Mouse (Mus musculus): ENCODE measurements around the gene Cysrt1. TPM values are rescaled to one million over a fixed set of nuclear protein-coding genes. Genes with fewer than 3 reads are reported as not detected.
A peak's percentile ranks its signal among the peaks of the same experiment; 100 is the strongest.

The Cysrt1 gene
- polyA plus RNA-seq, 1 experiment from 2014 or later, result 0.75 TPM

DNA sequence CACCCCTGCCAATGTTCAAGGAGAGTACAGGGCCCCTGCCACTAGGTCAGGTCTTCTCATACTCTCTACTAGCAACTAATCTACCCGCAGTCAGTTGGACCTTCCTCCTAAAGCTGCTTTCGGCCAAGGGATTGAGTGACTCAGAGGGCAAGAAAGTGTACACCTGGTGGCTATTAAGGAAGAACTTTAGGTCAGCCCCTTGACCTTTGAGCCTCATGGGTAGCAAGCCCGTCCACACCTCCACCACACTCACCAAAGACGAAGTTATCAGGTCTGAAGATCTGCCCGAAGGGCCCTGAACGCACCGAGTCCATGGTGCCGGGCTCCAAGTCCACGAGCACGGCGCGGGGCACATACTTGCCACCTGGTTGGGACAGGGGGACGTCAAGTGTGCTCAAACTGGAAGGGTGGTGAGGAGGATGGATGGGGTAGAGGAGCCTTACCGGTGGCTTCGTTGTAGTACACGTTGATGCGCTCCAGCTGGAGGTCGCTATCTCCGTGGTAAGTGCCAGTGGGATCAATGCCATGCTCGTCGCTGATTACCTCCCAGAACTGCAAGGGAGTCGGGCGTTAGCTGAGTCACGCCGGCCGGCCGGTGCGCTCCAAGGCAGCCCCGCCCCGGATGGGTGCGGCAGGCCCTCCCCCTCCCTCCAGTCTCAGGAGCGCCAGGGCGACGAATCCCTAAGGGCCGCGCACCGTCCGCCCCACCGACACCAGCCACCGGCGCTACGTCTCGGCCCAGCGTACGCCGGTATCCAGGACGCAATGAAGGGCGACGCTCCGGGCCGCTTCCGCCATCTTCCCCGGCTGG lies 18.4 kb downstream of the Cysrt1 start:
- peak; percentile 47 for ATAC-seq (replicated peaks; ENCODE audit: low FRiP score, low read depth)

DNA sequence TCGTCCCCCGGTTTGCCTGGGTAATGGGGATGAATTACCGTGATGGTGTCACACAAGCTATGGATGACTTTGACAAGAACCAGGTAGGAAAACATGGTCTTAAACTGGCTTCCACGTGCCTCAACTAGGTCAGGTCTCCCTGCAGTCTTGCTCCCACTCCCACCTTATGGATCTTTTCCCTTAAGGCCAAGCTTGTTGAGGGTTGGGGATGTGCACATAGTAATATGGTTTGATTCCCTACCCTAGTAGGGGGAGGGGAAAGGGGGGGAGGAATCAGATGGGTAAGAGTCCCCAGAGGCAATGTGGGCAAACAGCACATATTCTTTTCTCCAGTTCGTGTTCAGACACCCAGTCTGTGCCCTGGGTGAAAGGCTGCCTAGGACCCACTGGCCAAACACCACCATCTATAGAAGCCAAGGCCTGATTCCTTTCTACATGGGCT lies 20.9 kb downstream of the Cysrt1 start:
- H3K4me1 ChIP-seq (replicated peaks; ENCODE audit: insufficient read depth, low read length), result peaks cover 6% of the 10 kb centered on the region
- ATAC-seq (replicated peaks; ENCODE audit: low FRiP score, low read depth), result no peak
- H3K27me3 ChIP-seq (ENCODE audit: insufficient read depth, low read length), result no peaks in the 10 kb centered on the region
- H3K9me3 ChIP-seq (replicated peaks; ENCODE audit: low read length), result no peaks in the 10 kb centered on the region
- no peak for DNase-seq (ENCODE audit: low spot score)
- H3K27ac ChIP-seq, result no peak overlapping the region
- 72% methylated on average over 5 of the region's 5 CpGs for WGBS
- no peak overlapping the region for H3K4me3 ChIP-seq (replicated peaks; ENCODE audit: low read depth, low read length)
- no peak for TF ChIP-seq CTCF (IDR thresholded peaks at IDR 0.05; ENCODE audit: low read depth)
- no peak overlapping the region for H3K4me2 ChIP-seq (ENCODE audit: low read length)
- H3K9ac ChIP-seq (ENCODE audit: low read depth, low read length), result no peak overlapping the region
- H3K36me3 ChIP-seq (ENCODE audit: insufficient read depth, low read length), result 0 out of 2 replicates have a peak, but pooled peaks cover 4% of the 10 kb centered on the region

More for the DNA sequence above, 18.4 kb downstream of the Cysrt1 start:
- WGBS, result 2% methylated on average over 52 of the region's 53 CpGs
- Histone ChIP-seq H3K9me3 (replicated peaks; ENCODE audit: low read length) (no peaks in the 10 kb centered on the region), H3K27me3 (ENCODE audit: insufficient read depth, low read length) (no peaks in the 10 kb centered on the region), H3K4me1 (replicated peaks; ENCODE audit: insufficient read depth, low read length) (peaks cover 15% of the 10 kb centered on the region), H3K4me2 (ENCODE audit: low read length) (peak overlapping the region; percentile 91), H3K9ac (ENCODE audit: low read depth, low read length) (peak overlapping the region; percentile 89), H3K4me3 (replicated peaks; ENCODE audit: low read depth, low read length) (peak overlapping the region; percentile 83), H3K36me3 (ENCODE audit: insufficient read depth, low read length) (0 out of 2 replicates have a peak, but pooled peaks cover 4% of the 10 kb centered on the region), H3K27ac (peak overlapping the region; percentile 97)
- no peak for TF ChIP-seq CTCF (IDR thresholded peaks at IDR 0.05; ENCODE audit: low read depth)
- DNase-seq (ENCODE audit: low spot score), result peak; percentile 77

DNA sequence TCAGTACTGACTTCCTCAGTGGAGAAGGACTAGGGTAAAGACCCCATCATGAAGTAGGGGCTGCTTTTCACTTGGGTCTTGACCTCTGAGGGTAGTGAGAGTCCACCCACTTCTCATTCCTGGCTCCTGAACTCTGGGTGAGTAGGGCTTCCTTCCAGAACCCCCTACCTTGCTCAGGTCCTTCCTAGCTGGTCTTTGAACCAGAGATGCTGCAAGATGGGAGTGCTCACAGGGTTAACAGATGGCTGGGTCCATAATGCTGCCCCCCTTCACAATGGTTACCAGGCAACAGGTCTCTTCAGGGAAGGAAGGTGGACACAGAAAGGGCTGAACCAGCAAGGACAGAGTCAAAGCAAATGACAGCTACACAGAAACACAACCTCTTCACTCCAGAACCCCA lies 23.8 kb downstream of the Cysrt1 start, which contains the start of gene Fam166a:
TSS of gene Fam166a (plus strand) at position 301 of the 400 bp plus-strand sequence.
- ATAC-seq (replicated peaks; ENCODE audit: low FRiP score, low read depth) (no peak), DNase-seq (ENCODE audit: low spot score) (no peak)
- TF ChIP-seq CTCF (IDR thresholded peaks at IDR 0.05; ENCODE audit: low read depth), result no peak
- Histone ChIP-seq H3K4me2 (ENCODE audit: low read length) (no peak within 1 kb of the TSS), H3K4me1 (replicated peaks; ENCODE audit: insufficient read depth, low read length) (no peaks in the 10 kb centered on the region), H3K27ac (no peak within 1 kb of the TSS), H3K4me3 (replicated peaks; ENCODE audit: low read depth, low read length) (no peak within 1 kb of the TSS), H3K36me3 (ENCODE audit: insufficient read depth, low read length) (0 out of 2 replicates have a peak, but pooled peaks cover 4% of the 10 kb centered on the region), H3K27me3 (ENCODE audit: insufficient read depth, low read length) (no peaks in the 10 kb centered on the region), H3K9me3 (replicated peaks; ENCODE audit: low read length) (no peaks in the 10 kb centered on the region), H3K9ac (ENCODE audit: low read depth, low read length) (no peak within 1 kb of the TSS)

DNA sequence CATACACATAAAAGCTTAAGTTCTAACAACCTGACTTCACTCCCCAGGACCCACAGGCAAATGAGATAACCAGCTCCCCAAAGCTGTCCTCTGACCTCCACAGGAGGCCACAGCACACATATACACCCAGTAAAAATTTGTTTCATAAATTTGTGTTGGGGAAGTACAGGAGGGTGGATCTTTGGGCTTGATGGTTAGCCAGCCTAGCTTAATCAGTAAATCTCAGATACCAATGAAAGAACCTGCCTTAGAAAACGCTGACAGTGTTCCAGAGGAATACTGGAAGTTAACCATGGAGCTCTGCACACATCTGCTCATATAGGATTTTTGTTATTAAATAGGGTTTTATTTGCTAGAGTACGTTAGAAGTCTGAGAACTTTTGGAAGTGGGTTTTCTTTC lies 24.6 kb downstream of the Cysrt1 start:
- H3K4me1 ChIP-seq (replicated peaks; ENCODE audit: insufficient read depth, low read length), result no peaks in the 10 kb centered on the region
- no peak overlapping the region for H3K4me3 ChIP-seq (replicated peaks; ENCODE audit: low read depth, low read length)
- H3K27ac ChIP-seq, result no peak overlapping the region
- H3K36me3 ChIP-seq (ENCODE audit: insufficient read depth, low read length), result 0 out of 2 replicates have a peak, but pooled peaks cover 4% of the 10 kb centered on the region
- no peak overlapping the region for H3K4me2 ChIP-seq (ENCODE audit: low read length)
- no peak for ATAC-seq (replicated peaks; ENCODE audit: low FRiP score, low read depth)
- no peak overlapping the region for H3K9ac ChIP-seq (ENCODE audit: low read depth, low read length)
- no peaks in the 10 kb centered on the region for H3K27me3 ChIP-seq (ENCODE audit: insufficient read depth, low read length)
- no peak for DNase-seq (ENCODE audit: low spot score)
- no peaks in the 10 kb centered on the region for H3K9me3 ChIP-seq (replicated peaks; ENCODE audit: low read length)
- 56% methylated on average over 2 of the region's 2 CpGs for WGBS
- TF ChIP-seq CTCF (IDR thresholded peaks at IDR 0.05; ENCODE audit: low read depth), result no peak

DNA sequence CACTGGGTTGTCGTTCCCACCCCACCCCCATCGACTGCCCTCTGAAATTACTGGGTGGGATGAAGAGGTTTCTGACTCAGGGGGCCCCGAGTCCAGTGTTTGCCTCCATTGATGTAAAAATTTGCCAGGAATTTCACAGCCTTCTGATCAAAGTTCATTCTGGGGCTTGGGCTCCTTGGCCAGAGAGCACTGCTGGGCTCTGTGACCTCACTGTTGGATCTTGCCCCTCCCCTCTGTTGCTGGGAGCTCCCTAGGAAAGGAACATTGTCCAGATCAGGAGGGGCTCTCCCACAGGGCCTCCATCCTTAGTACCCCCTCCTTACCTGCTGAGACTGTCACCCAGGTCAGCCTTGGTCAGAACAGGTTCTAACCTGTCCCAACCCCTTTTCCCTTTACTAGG lies 27.8 kb downstream of the Cysrt1 start, which contains the start of gene Stpg3:
TSS of gene Stpg3 (minus strand) at position 194 of the 400 bp plus-strand sequence.
- DNase-seq (ENCODE audit: low spot score), result peak; percentile 13
- 0 out of 2 replicates have a peak, but pooled peaks have one; percentile 47 for ATAC-seq (replicated peaks; ENCODE audit: low FRiP score, low read depth)
- 52% methylated on average over 3 of the region's 3 CpGs for WGBS

DNA sequence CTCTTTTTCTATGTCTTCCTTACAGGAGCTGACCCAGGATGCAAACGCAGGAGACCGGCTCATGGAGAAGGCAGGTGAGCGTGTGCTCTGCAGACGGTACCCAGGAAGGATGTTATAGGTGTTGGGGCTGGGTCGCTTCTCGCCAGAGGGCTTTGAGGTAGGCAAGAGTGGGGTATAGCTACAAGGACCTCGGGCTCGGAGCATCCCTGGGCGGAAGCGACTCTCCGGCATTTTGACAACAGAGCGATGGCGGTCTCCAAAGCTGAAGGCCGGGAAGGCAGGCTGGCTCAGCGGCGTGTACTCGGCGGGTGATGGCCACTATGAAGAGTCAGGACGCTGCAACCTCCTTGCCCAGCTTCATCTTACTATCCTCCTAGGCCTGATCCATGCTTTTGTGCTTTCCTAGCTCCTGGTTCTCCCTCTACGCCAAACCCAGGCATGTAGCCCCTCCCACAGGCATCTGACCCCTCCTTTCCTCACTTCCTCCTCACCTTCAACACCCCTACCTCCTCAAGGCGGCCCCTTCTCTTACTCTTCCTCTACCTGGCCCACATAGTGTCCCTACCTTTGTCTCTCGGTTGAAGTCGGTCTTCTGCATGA lies 28.9 kb downstream of the Cysrt1 start:
- Histone ChIP-seq H3K27me3 (ENCODE audit: insufficient read depth, low read length) (no peaks in the 10 kb centered on the region), H3K4me3 (replicated peaks; ENCODE audit: low read depth, low read length) (no peak overlapping the region), H3K27ac (no peak overlapping the region), H3K9ac (ENCODE audit: low read depth, low read length) (no peak overlapping the region), H3K4me2 (ENCODE audit: low read length) (no peak overlapping the region), H3K36me3 (ENCODE audit: insufficient read depth, low read length) (0 out of 2 replicates have a peak, but pooled peaks cover under 1% of the 10 kb centered on the region), H3K4me1 (replicated peaks; ENCODE audit: insufficient read depth, low read length) (peaks cover 10% of the 10 kb centered on the region), H3K9me3 (replicated peaks; ENCODE audit: low read length) (no peaks in the 10 kb centered on the region)
- DNase-seq (ENCODE audit: low spot score) (no peak), ATAC-seq (replicated peaks; ENCODE audit: low FRiP score, low read depth) (no peak)
- 67% methylated on average over 23 of the region's 23 CpGs for WGBS
- no peak for TF ChIP-seq CTCF (IDR thresholded peaks at IDR 0.05; ENCODE audit: low read depth)

More for the DNA sequence above, 27.8 kb downstream of the Cysrt1 start, which contains the start of gene Stpg3:
- no peak within 1 kb of the TSS for H3K9ac ChIP-seq (ENCODE audit: low read depth, low read length)
- H3K36me3 ChIP-seq (ENCODE audit: insufficient read depth, low read length), result no peaks in the 10 kb centered on the region
- H3K4me2 ChIP-seq (ENCODE audit: low read length), result no peak within 1 kb of the TSS
- no peaks in the 10 kb centered on the region for H3K27me3 ChIP-seq (ENCODE audit: insufficient read depth, low read length)
- H3K9me3 ChIP-seq (replicated peaks; ENCODE audit: low read length), result no peaks in the 10 kb centered on the region
- H3K27ac ChIP-seq, result no peak within 1 kb of the TSS
- H3K4me1 ChIP-seq (replicated peaks; ENCODE audit: insufficient read depth, low read length), result peaks cover 10% of the 10 kb centered on the region
- H3K4me3 ChIP-seq (replicated peaks; ENCODE audit: low read depth, low read length), result no peak within 1 kb of the TSS
- TF ChIP-seq CTCF (IDR thresholded peaks at IDR 0.05; ENCODE audit: low read depth), result no peak

Data from kidney, postnatal 0 days (tissue).